Mouse (Mus musculus) myocyte (in vitro differentiated cells): Measurements from ENCODE around the gene Chn2. TPM values are rescaled to one million over a fixed set of nuclear protein-coding genes. Genes with fewer than 3 reads are reported as not detected.
A peak's percentile ranks its signal among the peaks of the same experiment; 100 is the strongest.

Experiments used
- H3K27me3 ChIP-seq: one replicate; pipeline ENCODE4 v1.6.1; 2011; ENCODE audit not compliant: control insufficient read depth, insufficient read depth, insufficient read length
- H3K36me3 ChIP-seq: one replicate; pipeline ENCODE4 v1.6.1; 2011; ENCODE audit not compliant: control insufficient read depth, insufficient read depth
- H3K4me2 ChIP-seq: one replicate; pipeline ENCODE4 v1.6.1; 2011; ENCODE audit warnings: low read depth, control low read depth
- H3K4me3 ChIP-seq: one replicate; pipeline ENCODE4 v1.5.1; 2011; ENCODE audit warnings: mild to moderate bottlenecking, control low read depth, moderate library complexity
- H3K79me2 ChIP-seq: one replicate; pipeline ENCODE4 v1.6.1; 2011; ENCODE audit not compliant: control insufficient read depth, insufficient read depth
- H3ac ChIP-seq: one replicate; pipeline ENCODE4 v1.6.1; 2011; ENCODE audit not compliant: control insufficient read depth, insufficient read length
- CEBPB ChIP-seq: IDR thresholded peaks from 2 replicates; pipeline ENCODE4 v1.6.1; 2011; ENCODE audit warnings: mild to moderate bottlenecking, moderate library complexity; ENCODE audit not compliant: poor library complexity, insufficient read depth, severe bottlenecking
- E2F4 ChIP-seq: IDR thresholded peaks from one replicate; pipeline ENCODE4 v1.6.1; 2011; ENCODE audit warnings: mild to moderate bottlenecking, control low read depth, moderate library complexity; ENCODE audit not compliant: insufficient read depth
- MAX ChIP-seq: IDR thresholded peaks from one replicate; pipeline ENCODE4 v1.6.1; 2011; ENCODE audit warnings: low read depth, mild to moderate bottlenecking, control low read depth
- MYOD1 ChIP-seq, 3 experiments: IDR thresholded peaks; one replicate each; pipeline ENCODE4 v1.6.1; 2011; ENCODE audit warnings: control low read depth in 2 of 3, low read depth in 2 of 3, mild to moderate bottlenecking in 2 of 3, moderate library complexity in 1 of 3; ENCODE audit not compliant: insufficient read length in 2 of 3, control insufficient read depth in 1 of 3
- POLR2A ChIP-seq: IDR thresholded peaks from one replicate; pipeline ENCODE4 v1.6.1; 2011; ENCODE audit warnings: low read depth, mild to moderate bottlenecking, control low read depth, moderate library complexity; ENCODE audit not compliant: insufficient read length
- POLR2AphosphoS2 ChIP-seq: IDR thresholded peaks from one replicate; pipeline ENCODE4 v1.6.1; 2011; ENCODE audit warnings: low read depth, control low read depth; ENCODE audit not compliant: insufficient read length
- REST ChIP-seq: IDR thresholded peaks from one replicate; pipeline ENCODE4 v1.6.1; 2011; ENCODE audit warnings: mild to moderate bottlenecking, control low read depth, moderate library complexity; ENCODE audit not compliant: insufficient read depth, insufficient read length
- SRF ChIP-seq: IDR thresholded peaks from one replicate; pipeline ENCODE4 v1.6.1; 2011; ENCODE audit warnings: low read depth; ENCODE audit not compliant: control insufficient read depth, insufficient read length
- TCF12 ChIP-seq: IDR thresholded peaks from one replicate; pipeline ENCODE4 v1.6.1; 2011; ENCODE audit warnings: mild to moderate bottlenecking, control low read depth; ENCODE audit not compliant: poor library complexity, insufficient read depth, severe bottlenecking
- TCF3 ChIP-seq: IDR thresholded peaks from one replicate; pipeline ENCODE4 v1.6.1; 2011; ENCODE audit warnings: low read depth, control low read depth; ENCODE audit not compliant: insufficient read length
- USF1 ChIP-seq: IDR thresholded peaks from one replicate; pipeline ENCODE4 v1.6.1; 2011; ENCODE audit warnings: low read depth, mild to moderate bottlenecking, control low read depth, moderate library complexity
- polyA plus RNA-seq: library from polyadenylated mRNA; unstranded; fragments of >200 nt; fragmentation: generic; extraction: Trizol; gene quantifications from one replicate; pipeline ENCODE4 v1.2.1, GENCODE M21; 2012; ENCODE audit warnings: missing spikeins

Gene Chn2
- polyA plus RNA-seq, 1 experiment, result 6.5 TPM

DNA sequence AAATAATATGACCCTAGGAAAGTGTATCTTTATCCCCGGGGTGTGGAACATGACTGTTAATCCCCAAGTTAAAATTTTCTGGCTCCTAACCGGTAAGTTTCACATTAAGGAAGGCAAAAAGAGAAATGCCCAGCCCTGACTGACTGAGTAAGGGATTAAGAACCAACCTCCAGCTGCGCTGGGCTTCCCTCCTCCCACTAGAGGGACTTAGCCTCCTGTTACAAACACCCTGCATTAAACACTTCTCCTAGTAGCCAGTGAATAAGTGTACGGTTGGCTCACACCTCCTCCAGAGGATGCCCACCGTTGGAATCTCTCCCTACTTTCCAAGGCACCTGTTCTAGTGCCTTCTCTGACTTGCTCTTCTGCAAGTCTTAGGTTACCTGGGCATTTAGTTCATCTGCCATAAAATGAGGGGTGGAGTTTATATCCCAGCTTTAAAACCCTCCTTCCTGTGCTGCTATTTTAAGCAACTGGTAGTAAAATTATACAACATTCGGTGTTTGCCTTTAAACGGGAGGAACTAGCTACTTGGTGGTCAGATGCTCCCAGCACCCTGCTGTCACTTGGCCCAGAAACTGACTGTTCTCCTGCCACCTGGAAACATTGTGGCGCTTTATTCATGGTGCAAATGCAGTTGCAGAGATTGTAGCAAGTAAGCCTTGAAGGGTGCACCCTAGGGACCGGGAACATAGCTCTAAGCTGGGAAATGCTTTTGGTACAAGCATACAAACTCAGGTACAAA is 294.5 kb downstream of the Chn2 start:
- Histone ChIP-seq H3K27me3 (no peaks in the 10 kb centered on the region), H3ac (no peak overlapping the region), H3K4me2 (peak overlapping the region; percentile 4), H3K79me2 (no peaks in the 10 kb centered on the region), H3K4me3 (no peak overlapping the region), H3K36me3 (no peaks in the 10 kb centered on the region)
- TF ChIP-seq POLR2AphosphoS2, result no peak
- TF ChIP-seq TCF12, result no peak
- TF ChIP-seq TCF3, result no peak
- peak in 1 of 3 experiments; percentile 34 for TF ChIP-seq MYOD1 (IDR thresholded peaks at IDR 0.05; ENCODE audit: control insufficient read depth in 1 of 3, insufficient read length in 2 of 3, low read depth in 2 of 3)

DNA sequence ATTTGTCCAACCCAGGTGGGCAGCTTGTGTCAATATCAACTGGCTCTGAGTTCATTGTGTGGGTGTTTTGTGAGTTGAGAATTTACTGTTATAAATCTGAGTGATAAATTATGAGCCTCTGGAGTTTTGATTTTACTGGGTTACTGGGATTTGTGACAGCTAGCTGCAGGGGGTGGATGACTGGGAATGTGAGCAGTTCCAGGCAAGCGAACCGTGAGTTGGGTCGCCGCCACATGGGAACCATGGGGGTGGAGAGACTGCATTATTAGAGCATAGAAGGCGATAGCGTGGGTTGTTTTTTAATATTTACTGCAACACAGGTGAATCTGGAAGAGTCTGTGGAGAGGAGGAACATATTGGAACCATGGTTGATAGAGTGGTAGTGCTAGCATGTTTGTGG is 298.0 kb downstream of the Chn2 start:
- Histone ChIP-seq H3K36me3 (no peaks in the 10 kb centered on the region), H3K4me3 (no peak overlapping the region), H3K4me2 (peak overlapping the region; percentile 1), H3K79me2 (no peaks in the 10 kb centered on the region), H3K27me3 (no peaks in the 10 kb centered on the region), H3ac (no peak overlapping the region)
- TF ChIP-seq POLR2A (no peak), SRF (no peak), TCF3 (no peak), TCF12 (no peak), MYOD1 (IDR thresholded peaks at IDR 0.05; ENCODE audit: control insufficient read depth in 1 of 3, insufficient read length in 2 of 3, low read depth in 2 of 3) (no peak)

DNA sequence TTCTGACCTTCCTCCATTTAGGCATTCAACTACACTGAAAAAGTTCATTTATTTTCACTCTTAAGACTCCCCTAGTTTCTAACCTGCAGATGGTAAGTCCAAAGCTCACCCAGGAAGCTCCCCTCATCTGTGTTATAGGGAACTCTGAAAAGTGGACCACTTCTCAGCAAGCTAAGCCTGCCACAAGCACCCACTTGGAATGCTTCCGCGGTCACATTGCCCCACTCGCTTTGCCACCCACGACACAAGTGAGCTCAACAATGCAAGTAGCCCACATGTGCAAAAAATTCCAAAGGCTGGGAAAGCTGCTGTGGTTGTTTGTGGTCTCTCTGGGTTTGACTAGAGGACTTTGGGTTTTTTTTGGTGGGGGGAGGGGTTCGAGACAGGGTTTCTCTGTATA is 301.8 kb downstream of the Chn2 start:
- TF ChIP-seq E2F4 (no peak), POLR2AphosphoS2 (no peak), USF1 (no peak), MYOD1 (IDR thresholded peaks at IDR 0.05; ENCODE audit: control insufficient read depth in 1 of 3, insufficient read length in 2 of 3, low read depth in 2 of 3) (no peak), REST (no peak), SRF (no peak), MAX (no peak), CEBPB (no peak), POLR2A (no peak), TCF12 (no peak), TCF3 (no peak)
- H3K27me3 ChIP-seq, result no peaks in the 10 kb centered on the region
- H3K79me2 ChIP-seq, result no peaks in the 10 kb centered on the region
- no peaks in the 10 kb centered on the region for H3K36me3 ChIP-seq
- H3ac ChIP-seq, result no peak overlapping the region
- H3K4me2 ChIP-seq, result no peak overlapping the region
- H3K4me3 ChIP-seq, result no peak overlapping the region

DNA sequence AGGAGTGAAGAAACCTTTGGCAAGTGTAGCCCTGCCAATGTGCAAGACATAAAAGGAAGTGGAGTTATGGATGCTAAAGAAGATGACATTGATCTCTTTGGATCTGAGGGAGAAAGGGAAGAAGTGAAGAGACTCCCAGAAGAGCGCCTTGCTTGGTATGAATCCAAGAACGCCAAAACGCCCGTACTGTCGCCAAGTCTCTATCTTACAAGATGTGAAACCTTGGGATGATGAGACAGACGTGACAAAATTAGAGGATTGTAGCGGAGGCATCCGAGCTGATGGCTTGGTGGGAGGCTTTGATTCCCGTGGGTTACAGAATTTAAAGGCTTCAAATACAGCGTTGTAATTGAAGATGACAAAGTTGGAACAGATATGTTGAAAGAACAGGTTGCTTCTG is 302.9 kb downstream of the Chn2 start:
- no peak for TF ChIP-seq E2F4
- no peak for TF ChIP-seq POLR2AphosphoS2
- no peak for TF ChIP-seq SRF

More for the DNA sequence above, 302.9 kb downstream of the Chn2 start:
- Histone ChIP-seq H3K79me2 (no peaks in the 10 kb centered on the region), H3K4me3 (no peak overlapping the region), H3K36me3 (no peaks in the 10 kb centered on the region), H3K4me2 (no peak overlapping the region), H3K27me3 (no peaks in the 10 kb centered on the region), H3ac (no peak overlapping the region)

Other genes starting within 250 kb of the Chn2 start
- gene Tril, start 218.7 kb upstream of the Chn2 start, polyA plus RNA-seq, result 0.43 TPM
- gene Cpvl, start 60.9 kb upstream of the Chn2 start, polyA plus RNA-seq, result not detected